Mouse (Mus musculus): ENCODE measurements at regions not wholly inside any gene's neighbourhood (a gene's known extent, or its start where the extent isn't known, plus 50 kb on each side); places are given as distances from the start of the nearest gene placed in this dataset.

GRCm38 (mm10) chr16:42681196-42681595, 194.5 kb upstream of the Zbtb20 start:
- DNase-seq (ENCODE audit: low spot score in 2 of 2): no peak

GRCm38 (mm10) chr16:42677211-42677610, 198.5 kb upstream of the Zbtb20 start:
- no peak for DNase-seq (ENCODE audit: low spot score in 2 of 2)

GRCm38 (mm10) chr16:42676406-42677075, 199.1 kb upstream of the Zbtb20 start:
- DNase-seq (ENCODE audit: low spot score in 2 of 2): no peak

- peak; percentile 28 to 30 for DNase-seq (ENCODE audit: low spot score in 2 of 2)
Measured at GRCm38 (mm10) chr16:42675031-42675430, 200.7 kb upstream of the Zbtb20 start.

- DNase-seq (ENCODE audit: low spot score in 2 of 2): no peak
Measured at GRCm38 (mm10) chr16:42666601-42667000, 209.1 kb upstream of the Zbtb20 start.

- no peak for DNase-seq (ENCODE audit: low spot score in 2 of 2)
Measured at GRCm38 (mm10) chr16:42651904-42652732, 223.6 kb upstream of the Zbtb20 start.

GRCm38 (mm10) chr16:42649767-42650166, 225.9 kb upstream of the Zbtb20 start:
- no peak for DNase-seq (ENCODE audit: low spot score in 2 of 2)

GRCm38 (mm10) chr16:42648531-42649142, 227.0 kb upstream of the Zbtb20 start:
- DNase-seq (ENCODE audit: low spot score in 2 of 2): no peak

GRCm38 (mm10) chr16:42647762-42648161, 227.9 kb upstream of the Zbtb20 start:
- no peak for DNase-seq (ENCODE audit: low spot score in 2 of 2)

GRCm38 (mm10) chr16:42635766-42636165, 239.9 kb upstream of the Zbtb20 start:
- no peak for DNase-seq (ENCODE audit: low spot score in 2 of 2)

GRCm38 (mm10) chr16:42627675-42628074, 248.0 kb upstream of the Zbtb20 start:
- no peak for DNase-seq (ENCODE audit: low spot score in 2 of 2)

- peak; percentile 79 to 83 for DNase-seq (ENCODE audit: low spot score in 2 of 2)
Measured at GRCm38 (mm10) chr16:42615920-42616319, 259.8 kb upstream of the Zbtb20 start.

- no peak for DNase-seq (ENCODE audit: low spot score in 2 of 2)
Measured at GRCm38 (mm10) chr16:42612011-42612410, 263.7 kb upstream of the Zbtb20 start.

- DNase-seq (ENCODE audit: low spot score in 2 of 2): peak; percentile 32 to 47
Measured at GRCm38 (mm10) chr16:42608336-42608735, 267.3 kb upstream of the Zbtb20 start.

- DNase-seq (ENCODE audit: low spot score in 2 of 2): no peak
Measured at GRCm38 (mm10) chr16:42592321-42592720, 251.9 kb upstream of the Gap43 start.

- DNase-seq (ENCODE audit: low spot score in 2 of 2): no peak
Measured at GRCm38 (mm10) chr16:42591530-42591929, 251.1 kb upstream of the Gap43 start.

- DNase-seq (ENCODE audit: low spot score in 2 of 2): no peak
Measured at GRCm38 (mm10) chr16:42586196-42586595, 245.7 kb upstream of the Gap43 start.

- no peak for DNase-seq (ENCODE audit: low spot score in 2 of 2)
Measured at GRCm38 (mm10) chr16:42575517-42575946, 235.1 kb upstream of the Gap43 start.

- no peak for DNase-seq (ENCODE audit: low spot score in 2 of 2)
Measured at GRCm38 (mm10) chr16:42574978-42575377, 234.5 kb upstream of the Gap43 start.

GRCm38 (mm10) chr16:42570246-42570996, 230.0 kb upstream of the Gap43 start:
- DNase-seq (ENCODE audit: low spot score in 2 of 2): no peak

- DNase-seq (ENCODE audit: low spot score in 2 of 2): no peak
Measured at GRCm38 (mm10) chr16:42569335-42569734, 228.9 kb upstream of the Gap43 start.
